Mouse (Mus musculus): ENCODE measurements around the gene Cnnm2. TPM values are rescaled to one million over a fixed set of nuclear protein-coding genes. Genes with fewer than 3 reads are reported as not detected.

Cnnm2 gene
- 7.9 and 8.1 TPM in 2 replicates for polyA plus RNA-seq (2014; fragmentation: Nextera tagmentation; extraction: Ambion mirVana)

DNA sequence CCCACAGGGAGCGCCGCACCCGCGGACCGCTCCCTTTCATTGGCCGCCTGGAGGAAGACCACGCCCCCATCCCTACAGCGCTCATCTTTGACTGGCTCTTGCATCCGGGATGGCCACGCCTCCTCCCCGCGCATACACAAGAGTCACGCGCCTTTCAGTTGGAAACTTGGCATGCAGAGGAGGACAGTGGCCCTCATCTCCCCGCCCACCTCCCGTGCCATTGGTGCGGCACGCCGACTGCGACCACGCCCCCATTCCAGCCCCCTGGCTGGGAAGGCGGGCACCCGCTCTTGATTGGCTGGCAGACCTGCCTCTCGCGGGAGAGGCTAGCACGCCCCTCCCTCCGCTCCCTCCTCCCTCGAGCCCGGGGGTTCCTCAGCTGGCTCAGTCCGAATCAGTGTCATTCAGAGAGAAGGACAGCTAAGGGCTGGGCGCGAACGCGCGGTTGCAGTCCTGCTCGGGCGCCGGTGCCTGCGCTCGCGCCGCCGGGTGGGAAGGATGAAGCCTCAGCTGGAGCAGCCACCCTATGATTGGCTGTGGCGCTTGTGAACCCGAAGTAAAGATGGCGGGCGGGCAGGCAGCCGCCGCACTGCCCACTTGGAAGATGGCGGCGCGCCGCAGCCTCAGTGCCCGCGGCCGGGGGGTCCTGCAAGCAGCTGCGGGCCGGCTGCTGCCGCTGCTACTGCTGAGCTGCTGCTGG lies at the start of gene Cnnm2:
Gene Cnnm2, plus strand, starts transcription at position 350 of the 700 bp plus-strand sequence.
- Histone ChIP-seq H3K36me3 (ENCODE audit: control insufficient read depth, insufficient read depth, low read length) (no peaks in the 10 kb centered on the region), H3K4me2 (ENCODE audit: low read length) (peak within 1 kb of the TSS; percentile 100), H3K27me3 (ENCODE audit: control insufficient read depth, insufficient read depth, low read length) (peaks cover 12% of the 10 kb centered on the region), H3K4me3 (replicated peaks; ENCODE audit: low read depth, low read length) (peak within 1 kb of the TSS; percentile 85), H3K9ac (replicated peaks; ENCODE audit: low read length) (peak within 1 kb of the TSS; percentile 78), H3K27ac (replicated peaks; ENCODE audit: low read depth, low read length) (peak within 1 kb of the TSS; percentile 94), H3K4me1 (ENCODE audit: control insufficient read depth, insufficient read depth, low read length) (peaks cover 31% of the 10 kb centered on the region), H3K9me3 (ENCODE audit: control insufficient read depth, low read length) (no peaks in the 10 kb centered on the region)
- under 1% methylated on average over 58 of the region's 59 CpGs for WGBS
- DNase-seq, result peak; percentile 100
- peak; percentile 98 for ATAC-seq (ENCODE audit: low FRiP score, low TSS enrichment)

- WGBS, result 98% methylated on average over 8 of the region's 8 CpGs
- H3K9me3 ChIP-seq (ENCODE audit: control insufficient read depth, low read length), result peaks cover 5% of the 10 kb centered on the region; the same call in 1 of the 2 replicates
- ATAC-seq (ENCODE audit: low FRiP score, low TSS enrichment), result no peak
Observed at GRCm38 (mm10) chr19:46714234-46714633, 47.2 kb upstream of the Cnnm2 start.

DNA sequence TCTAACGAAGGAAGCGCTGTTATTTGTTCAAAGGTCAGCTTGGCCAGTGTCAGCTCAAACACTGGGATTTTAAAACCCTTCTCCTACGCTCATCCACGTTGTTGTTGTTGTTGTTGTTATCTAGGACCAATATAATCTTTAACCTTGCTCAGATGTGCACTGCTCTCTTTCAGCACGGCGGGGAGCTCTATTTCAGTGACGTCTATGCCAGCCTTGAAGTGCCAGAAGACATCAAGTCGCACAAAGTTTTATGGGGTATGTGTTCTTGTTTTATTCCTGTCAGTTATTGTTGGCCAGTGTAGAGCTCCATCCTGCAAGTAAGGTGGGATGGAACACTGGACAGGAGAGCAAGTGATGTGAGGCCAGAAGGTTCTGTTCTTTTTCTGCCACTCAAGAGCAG lies 46.4 kb upstream of the Cnnm2 start:
- 94% methylated on average over 8 of the region's 8 CpGs for WGBS
- ATAC-seq (ENCODE audit: low FRiP score, low TSS enrichment), result no peak
- Histone ChIP-seq H3K36me3 (ENCODE audit: control insufficient read depth, insufficient read depth, low read length) (peaks cover 5% of the 10 kb centered on the region; the same call in 1 of the 2 replicates), H3K4me2 (ENCODE audit: low read length) (no peak overlapping the region), H3K9ac (replicated peaks; ENCODE audit: low read length) (no peak overlapping the region), H3K9me3 (ENCODE audit: control insufficient read depth, low read length) (peaks cover 5% of the 10 kb centered on the region; the same call in 1 of the 2 replicates), H3K27me3 (ENCODE audit: control insufficient read depth, insufficient read depth, low read length) (no peaks in the 10 kb centered on the region), H3K4me3 (replicated peaks; ENCODE audit: low read depth, low read length) (no peak overlapping the region), H3K27ac (replicated peaks; ENCODE audit: low read depth, low read length) (no peak overlapping the region), H3K4me1 (ENCODE audit: control insufficient read depth, insufficient read depth, low read length) (no peaks in the 10 kb centered on the region)
- no peak for DNase-seq

More at GRCm38 (mm10) chr19:46714234-46714633, 47.2 kb upstream of the Cnnm2 start:
- Histone ChIP-seq H3K36me3 (ENCODE audit: control insufficient read depth, insufficient read depth, low read length) (peaks cover 5% of the 10 kb centered on the region; the same call in 1 of the 2 replicates), H3K4me1 (ENCODE audit: control insufficient read depth, insufficient read depth, low read length) (no peaks in the 10 kb centered on the region), H3K27me3 (ENCODE audit: control insufficient read depth, insufficient read depth, low read length) (no peaks in the 10 kb centered on the region), H3K4me2 (ENCODE audit: low read length) (no peak overlapping the region), H3K27ac (replicated peaks; ENCODE audit: low read depth, low read length) (no peak overlapping the region), H3K9ac (replicated peaks; ENCODE audit: low read length) (no peak overlapping the region), H3K4me3 (replicated peaks; ENCODE audit: low read depth, low read length) (no peak overlapping the region)
- no peak for DNase-seq

GRCm38 (mm10) chr19:46718150-46718549 lies 43.2 kb upstream of the Cnnm2 start:
- ATAC-seq (ENCODE audit: low FRiP score, low TSS enrichment) (no peak), DNase-seq (no peak)
- Histone ChIP-seq H3K27ac (replicated peaks; ENCODE audit: low read depth, low read length) (no peak overlapping the region), H3K4me1 (ENCODE audit: control insufficient read depth, insufficient read depth, low read length) (no peaks in the 10 kb centered on the region), H3K27me3 (ENCODE audit: control insufficient read depth, insufficient read depth, low read length) (no peaks in the 10 kb centered on the region), H3K9ac (replicated peaks; ENCODE audit: low read length) (no peak overlapping the region), H3K36me3 (ENCODE audit: control insufficient read depth, insufficient read depth, low read length) (peaks cover 7% of the 10 kb centered on the region; the same call in 1 of the 2 replicates), H3K4me2 (ENCODE audit: low read length) (no peak overlapping the region), H3K9me3 (ENCODE audit: control insufficient read depth, low read length) (peaks cover 5% of the 10 kb centered on the region; the same call in 1 of the 2 replicates), H3K4me3 (replicated peaks; ENCODE audit: low read depth, low read length) (no peak overlapping the region)
- 90% methylated on average over 4 of the region's 4 CpGs for WGBS

GRCm38 (mm10) chr19:46724411-46724810 lies 37.0 kb upstream of the Cnnm2 start:
- ATAC-seq (ENCODE audit: low FRiP score, low TSS enrichment) (no peak), DNase-seq (no peak)
- 0 out of 2 replicates have a peak, but pooled peaks cover 5% of the 10 kb centered on the region for H3K36me3 ChIP-seq (ENCODE audit: control insufficient read depth, insufficient read depth, low read length)
- no peak overlapping the region for H3K4me2 ChIP-seq (ENCODE audit: low read length)
- H3K9ac ChIP-seq (replicated peaks; ENCODE audit: low read length), result no peak overlapping the region
- no peak overlapping the region for H3K4me3 ChIP-seq (replicated peaks; ENCODE audit: low read depth, low read length)
- H3K27ac ChIP-seq (replicated peaks; ENCODE audit: low read depth, low read length), result no peak overlapping the region
- H3K4me1 ChIP-seq (ENCODE audit: control insufficient read depth, insufficient read depth, low read length), result peaks cover 8% of the 10 kb centered on the region; the same call in 1 of the 2 replicates
- 70% methylated on average over 11 of the region's 11 CpGs for WGBS
- no peaks in the 10 kb centered on the region for H3K27me3 ChIP-seq (ENCODE audit: control insufficient read depth, insufficient read depth, low read length)
- H3K9me3 ChIP-seq (ENCODE audit: control insufficient read depth, low read length), result no peaks in the 10 kb centered on the region

GRCm38 (mm10) chr19:46726142-46726541 lies 35.3 kb upstream of the Cnnm2 start:
- Histone ChIP-seq H3K4me1 (ENCODE audit: control insufficient read depth, insufficient read depth, low read length) (peaks cover 8% of the 10 kb centered on the region; the same call in 1 of the 2 replicates), H3K9ac (replicated peaks; ENCODE audit: low read length) (no peak overlapping the region), H3K27me3 (ENCODE audit: control insufficient read depth, insufficient read depth, low read length) (no peaks in the 10 kb centered on the region), H3K4me3 (replicated peaks; ENCODE audit: low read depth, low read length) (no peak overlapping the region), H3K4me2 (ENCODE audit: low read length) (no peak overlapping the region), H3K36me3 (ENCODE audit: control insufficient read depth, insufficient read depth, low read length) (0 out of 2 replicates have a peak, but pooled peaks cover 5% of the 10 kb centered on the region), H3K9me3 (ENCODE audit: control insufficient read depth, low read length) (no peaks in the 10 kb centered on the region), H3K27ac (replicated peaks; ENCODE audit: low read depth, low read length) (no peak overlapping the region)
- WGBS, result 98% methylated on average over 8 of the region's 8 CpGs
- ATAC-seq (ENCODE audit: low FRiP score, low TSS enrichment) (no peak), DNase-seq (no peak)

DNA sequence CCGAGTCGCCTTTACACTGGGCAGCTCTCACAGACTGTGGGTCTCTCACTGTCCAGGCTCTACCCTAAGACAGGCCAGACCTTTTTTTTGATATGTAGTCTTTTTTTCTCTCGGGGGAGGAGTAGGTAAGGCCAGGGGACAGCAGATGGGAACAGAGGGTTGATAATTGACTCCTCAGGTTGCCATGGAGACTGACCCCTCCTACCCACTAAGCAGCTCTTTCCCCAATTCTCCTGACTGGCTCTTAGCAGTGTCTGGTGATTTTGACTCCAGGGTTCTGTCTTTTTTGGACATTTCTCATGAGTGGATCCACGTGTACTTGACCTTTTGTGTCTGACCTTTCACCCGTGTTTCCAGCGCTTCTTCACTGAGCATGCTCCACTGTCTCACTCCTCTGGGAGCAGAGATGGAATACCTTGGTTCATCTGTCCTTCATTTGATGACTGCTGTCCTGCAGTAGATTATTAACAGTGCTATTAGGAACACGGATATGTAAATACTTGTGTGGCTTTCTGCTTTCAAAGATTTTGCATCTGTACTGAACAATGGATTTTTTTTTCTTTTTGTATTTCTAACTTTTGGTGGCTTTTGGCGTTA lies 34.2 kb upstream of the Cnnm2 start:
- Histone ChIP-seq H3K4me1 (ENCODE audit: control insufficient read depth, insufficient read depth, low read length) (peaks cover 8% of the 10 kb centered on the region; the same call in 1 of the 2 replicates), H3K4me3 (replicated peaks; ENCODE audit: low read depth, low read length) (no peak overlapping the region), H3K36me3 (ENCODE audit: control insufficient read depth, insufficient read depth, low read length) (0 out of 2 replicates have a peak, but pooled peaks cover 3% of the 10 kb centered on the region), H3K27me3 (ENCODE audit: control insufficient read depth, insufficient read depth, low read length) (no peaks in the 10 kb centered on the region), H3K9ac (replicated peaks; ENCODE audit: low read length) (no peak overlapping the region), H3K27ac (replicated peaks; ENCODE audit: low read depth, low read length) (no peak overlapping the region; the same call in 1 of the 2 replicates), H3K9me3 (ENCODE audit: control insufficient read depth, low read length) (no peaks in the 10 kb centered on the region), H3K4me2 (ENCODE audit: low read length) (no peak overlapping the region)
- WGBS, result 44% methylated on average over 8 of the region's 8 CpGs
- DNase-seq (peak; percentile 61), ATAC-seq (ENCODE audit: low FRiP score, low TSS enrichment) (no peak; the same call in 1 of the 2 replicates)

DNA sequence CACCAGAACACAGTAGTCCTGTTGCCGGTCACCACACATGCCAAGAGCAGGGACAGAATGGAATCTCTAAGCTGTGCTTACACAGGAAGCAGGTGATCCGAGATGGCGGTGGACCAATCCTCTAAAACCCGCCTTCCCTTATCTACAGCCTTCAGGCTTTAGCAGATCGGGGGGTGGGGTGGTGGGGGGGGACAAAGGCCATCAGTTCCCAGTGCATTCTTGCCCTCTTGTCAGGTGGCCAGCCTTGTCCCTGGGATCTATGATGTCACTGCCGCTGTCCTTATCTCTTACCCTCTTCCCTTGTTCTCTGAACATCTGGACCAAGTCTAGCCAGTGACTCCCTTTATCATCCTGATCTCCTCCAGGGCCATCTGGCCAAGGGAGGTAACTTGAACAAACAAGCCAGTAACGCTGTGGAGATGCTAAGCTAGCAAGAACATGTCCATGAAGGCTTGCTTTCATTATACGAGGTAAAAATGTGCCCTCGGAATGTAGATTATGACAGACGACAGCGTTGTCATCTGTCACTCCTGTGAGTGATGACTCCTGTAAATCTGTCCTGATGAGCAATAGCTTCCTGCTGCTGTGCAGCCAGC lies 33.4 kb upstream of the Cnnm2 start:
- Histone ChIP-seq H3K9me3 (ENCODE audit: control insufficient read depth, low read length) (no peaks in the 10 kb centered on the region), H3K36me3 (ENCODE audit: control insufficient read depth, insufficient read depth, low read length) (0 out of 2 replicates have a peak, but pooled peaks cover 3% of the 10 kb centered on the region), H3K4me2 (ENCODE audit: low read length) (no peak overlapping the region), H3K4me3 (replicated peaks; ENCODE audit: low read depth, low read length) (no peak overlapping the region), H3K9ac (replicated peaks; ENCODE audit: low read length) (no peak overlapping the region), H3K27ac (replicated peaks; ENCODE audit: low read depth, low read length) (no peak overlapping the region), H3K4me1 (ENCODE audit: control insufficient read depth, insufficient read depth, low read length) (peaks cover 8% of the 10 kb centered on the region; the same call in 1 of the 2 replicates), H3K27me3 (ENCODE audit: control insufficient read depth, insufficient read depth, low read length) (no peaks in the 10 kb centered on the region)
- 88% methylated on average over 11 of the region's 11 CpGs for WGBS
- no peak for DNase-seq
- ATAC-seq (ENCODE audit: low FRiP score, low TSS enrichment), result no peak
